Mouse (Mus musculus) kidney, embryonic 16.5 days (tissue): ENCODE data around the gene Plekha7. TPM values are rescaled to one million over a fixed set of nuclear protein-coding genes. Genes with fewer than 3 reads are reported as not detected.
A peak's percentile ranks its signal among the peaks of the same experiment; 100 is the strongest.

ENCODE experiments used
- ATAC-seq: fragments of 200-750 bp; cut with Nextera tagmentation; 2 replicates; pipeline ENCODE4 v1.8.0; 2017; ENCODE audit warnings: moderate TSS enrichment; ENCODE audit not compliant: low FRiP score, low TSS enrichment
- H3K27ac ChIP-seq: fragments of 300-500 bp; sonication (generic); 2 replicates; pipeline ENCODE4 v1.5.1; 2014; ENCODE audit warnings: low read length
- H3K27me3 ChIP-seq: fragments of 300-500 bp; sonication (generic); 2 replicates; pipeline ENCODE4 v1.6.1; 2014; ENCODE audit warnings: low read length, control low read depth, mixed read lengths; ENCODE audit not compliant: insufficient read depth
- H3K36me3 ChIP-seq: fragments of 300-500 bp; sonication (generic); 2 replicates; pipeline ENCODE4 v1.6.1; 2014; ENCODE audit warnings: low read length, control low read depth, mixed read lengths; ENCODE audit not compliant: insufficient read depth
- H3K4me1 ChIP-seq: fragments of 300-500 bp; sonication (generic); 2 replicates; pipeline ENCODE4 v1.6.1; 2014; ENCODE audit warnings: low read length, control low read depth, mixed read lengths; ENCODE audit not compliant: insufficient read depth
- H3K4me2 ChIP-seq: fragments of 300-500 bp; sonication (generic); replicated peaks from 2 replicates; pipeline ENCODE4 v1.6.1; 2014; ENCODE audit warnings: low read depth, low read length
- H3K4me3 ChIP-seq: fragments of 300-500 bp; sonication (generic); 2 replicates; pipeline ENCODE4 v1.5.1; 2014; ENCODE audit warnings: mild to moderate bottlenecking, low read length
- H3K9ac ChIP-seq: fragments of 300-500 bp; sonication (generic); replicated peaks from 2 replicates; pipeline ENCODE4 v1.6.1; 2014; ENCODE audit warnings: low read length
- H3K9me3 ChIP-seq: fragments of 300-500 bp; sonication (generic); 2 replicates; pipeline ENCODE4 v1.6.1; 2016; ENCODE audit warnings: low read length, control low read depth
- WGBS: fragments of 180-500 bp; shearing (Covaris S2); extraction: QIAGEN DNeasy Blood & Tissue Kit; methylation state at CpG from one replicate; pipeline ENCODE4 v1.1.7; 2014; 5-methylcytosine and 5-hydroxymethylcytosine counted together
- polyA plus RNA-seq: library from polyadenylated mRNA; unstranded; fragments of >200 nt; fragmentation: Nextera tagmentation; extraction: Ambion mirVana; gene quantifications from 2 replicates; pipeline ENCODE4 v1.2.1, GENCODE M21; 2015

Gene Plekha7
- polyA plus RNA-seq, 1 experiment from 2014 or later: 13.1 TPM

DNA sequence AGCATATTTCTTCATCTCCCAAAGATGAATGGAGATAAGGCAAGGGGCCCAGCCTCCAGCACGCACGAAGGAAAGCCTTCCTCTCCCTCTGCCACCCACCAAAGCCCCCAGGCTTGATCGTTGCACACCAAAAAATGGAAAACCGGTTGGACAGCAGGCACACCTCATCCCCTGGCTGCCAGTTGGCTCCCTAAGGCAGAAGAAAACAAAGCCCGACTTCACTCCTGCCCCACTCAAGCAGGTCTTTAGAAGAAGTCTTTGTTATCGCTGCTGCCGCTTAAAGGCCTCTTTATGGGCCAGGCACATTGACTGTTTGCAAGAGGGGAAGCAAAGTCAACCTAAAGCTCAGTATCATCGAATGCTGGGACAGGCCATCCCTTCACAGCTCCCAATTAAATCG lies 29.9 kb downstream of the Plekha7 start:
- ATAC-seq: no peak
- no peak overlapping the region for H3K9ac ChIP-seq
- no peaks in the 10 kb centered on the region for H3K27me3 ChIP-seq
- no peak overlapping the region for H3K4me3 ChIP-seq
- no peaks in the 10 kb centered on the region for H3K36me3 ChIP-seq
- H3K4me2 ChIP-seq: no peak overlapping the region
- H3K27ac ChIP-seq: no peak overlapping the region
- no peaks in the 10 kb centered on the region for H3K4me1 ChIP-seq
- 55% methylated on average over 9 of the region's 9 CpGs for WGBS
- H3K9me3 ChIP-seq: no peaks in the 10 kb centered on the region

DNA sequence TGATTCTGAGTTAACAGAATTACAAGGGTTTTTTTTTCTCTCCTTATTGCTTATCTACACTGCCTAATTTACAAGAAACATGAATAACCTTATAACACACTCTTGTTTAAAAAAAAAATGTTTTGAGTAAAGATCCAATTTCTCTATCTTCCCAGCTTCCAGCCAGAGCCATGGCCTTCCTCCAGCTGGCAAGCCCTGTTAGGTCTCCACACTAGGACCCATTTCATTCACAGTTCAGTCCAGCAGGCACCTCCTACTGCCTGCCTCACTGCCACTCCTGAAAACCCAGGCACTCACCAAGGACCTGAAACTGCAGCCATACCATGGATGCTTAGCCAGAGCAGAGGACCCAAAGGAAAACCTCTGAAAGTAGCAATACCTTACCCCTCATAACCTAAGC lies 31.9 kb downstream of the Plekha7 start:
- Histone ChIP-seq H3K4me3 (no peak overlapping the region), H3K9me3 (peaks cover 2% of the 10 kb centered on the region; the same call in 1 of the 2 replicates), H3K36me3 (no peaks in the 10 kb centered on the region), H3K27me3 (no peaks in the 10 kb centered on the region), H3K27ac (no peak overlapping the region), H3K9ac (no peak overlapping the region), H3K4me2 (no peak overlapping the region), H3K4me1 (no peaks in the 10 kb centered on the region)
- no peak for ATAC-seq

DNA sequence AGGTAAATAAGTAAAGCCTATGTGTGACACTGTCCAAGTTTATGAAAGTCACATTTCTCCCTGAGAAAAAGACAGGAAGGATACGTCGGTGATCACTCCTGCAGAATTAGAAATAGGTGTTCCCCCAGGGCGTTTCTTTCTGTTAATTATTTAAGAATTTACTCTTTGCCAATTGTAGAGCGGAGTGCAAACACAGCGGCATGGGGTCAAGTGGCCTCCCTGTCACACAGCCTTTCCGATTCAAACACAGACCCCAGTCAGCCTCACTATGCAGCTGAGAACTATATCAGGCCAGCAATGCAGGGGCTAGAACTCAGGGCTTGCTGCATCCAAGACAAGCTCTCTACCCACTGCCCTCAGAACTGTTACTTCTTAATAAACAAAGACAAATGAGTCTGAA lies 35.1 kb downstream of the Plekha7 start:
- no peaks in the 10 kb centered on the region for H3K27me3 ChIP-seq
- no peak for ATAC-seq
- H3K27ac ChIP-seq: no peak overlapping the region
- H3K4me2 ChIP-seq: no peak overlapping the region
- 77% methylated on average over 6 of the region's 6 CpGs for whole genome bisulfite sequencing
- peaks cover 20% of the 10 kb centered on the region for H3K4me1 ChIP-seq
- peaks cover 2% of the 10 kb centered on the region; the same call in 1 of the 2 replicates for H3K9me3 ChIP-seq
- no peak overlapping the region for H3K9ac ChIP-seq
- no peak overlapping the region for H3K4me3 ChIP-seq
- H3K36me3 ChIP-seq: no peaks in the 10 kb centered on the region

DNA sequence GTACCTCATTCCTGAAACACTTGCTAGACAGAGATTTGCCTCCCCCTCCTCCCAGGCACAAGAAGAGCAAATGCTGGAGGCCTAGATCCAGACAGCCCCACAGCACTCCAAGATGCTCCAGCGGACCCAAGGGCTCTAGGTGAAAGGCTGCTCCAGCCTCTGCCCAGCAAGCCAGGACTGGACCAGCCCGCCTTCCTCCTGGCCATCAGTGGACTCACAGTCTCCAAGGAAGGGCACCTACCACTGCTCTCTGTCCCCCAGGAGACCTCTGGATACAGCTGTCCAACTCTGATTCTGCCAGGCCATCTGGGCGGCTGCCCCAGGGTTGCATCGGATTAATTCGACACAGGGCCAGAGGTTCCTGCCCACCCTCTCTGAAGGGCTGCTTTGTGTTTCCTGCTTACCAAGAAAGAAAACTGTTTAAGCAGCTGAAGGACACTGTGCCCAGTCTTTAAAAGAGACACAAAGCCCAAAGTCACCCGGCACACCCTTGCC lies 38.6 kb downstream of the Plekha7 start:
- Histone ChIP-seq H3K27ac (no peak overlapping the region; the same call in 1 of the 2 replicates), H3K27me3 (no peaks in the 10 kb centered on the region), H3K9ac (no peak overlapping the region), H3K9me3 (peaks cover 2% of the 10 kb centered on the region; the same call in 1 of the 2 replicates), H3K4me3 (no peak overlapping the region), H3K4me1 (peaks cover 33% of the 10 kb centered on the region), H3K4me2 (no peak overlapping the region), H3K36me3 (no peaks in the 10 kb centered on the region)
- ATAC-seq: no peak
- 75% methylated on average over 6 of the region's 6 CpGs for WGBS

DNA sequence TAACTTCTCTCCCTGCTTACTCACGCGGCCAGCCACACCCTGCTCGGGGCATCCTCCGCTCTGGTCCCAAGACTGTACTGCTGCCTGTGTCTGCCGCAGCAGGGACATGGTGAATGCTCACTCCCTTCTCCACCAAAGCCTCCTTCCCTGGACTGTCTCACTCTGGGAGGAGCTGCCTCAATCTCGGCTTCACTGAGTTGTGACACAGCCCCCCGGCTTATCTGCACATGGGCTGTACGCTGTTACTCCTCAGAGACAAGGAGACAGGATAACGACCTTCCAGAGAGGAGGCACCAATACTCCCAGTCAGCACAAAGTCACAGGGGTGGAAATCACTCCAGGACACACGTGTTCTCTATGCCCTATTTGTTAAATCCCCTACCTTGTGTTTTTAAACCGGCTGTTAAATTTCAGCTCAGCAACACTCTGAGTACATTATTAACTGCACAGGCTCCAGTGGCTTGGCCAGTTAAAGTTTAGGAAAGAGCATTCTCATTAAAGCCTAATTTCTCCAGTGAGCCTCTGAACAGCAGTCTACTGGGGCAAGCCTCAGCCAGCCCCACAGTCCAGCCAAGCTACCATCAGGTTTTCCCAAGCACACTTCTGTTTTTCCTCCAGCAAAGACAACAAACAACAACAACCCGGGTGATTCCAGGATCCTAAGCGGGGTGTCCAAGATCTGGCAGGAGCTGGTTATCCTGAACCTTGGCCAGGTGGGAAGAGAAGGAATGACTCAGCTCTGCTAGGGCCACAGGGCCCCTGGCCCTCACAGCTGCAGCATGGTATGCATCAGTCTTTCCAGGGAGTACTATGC lies 39.9 kb downstream of the Plekha7 start:
- Histone ChIP-seq H3K4me1 (peaks cover 39% of the 10 kb centered on the region), H3K4me2 (peak overlapping the region; percentile 38), H3K36me3 (no peaks in the 10 kb centered on the region), H3K9me3 (peaks cover 2% of the 10 kb centered on the region; the same call in 1 of the 2 replicates), H3K27ac (peak overlapping the region; percentile 85), H3K4me3 (0 out of 2 replicates have a peak overlapping the region, but pooled peaks have one; percentile 12), H3K27me3 (no peaks in the 10 kb centered on the region), H3K9ac (no peak overlapping the region)
- peak; percentile 84 for ATAC-seq
- 15% methylated on average over 13 of the region's 13 CpGs for WGBS

DNA sequence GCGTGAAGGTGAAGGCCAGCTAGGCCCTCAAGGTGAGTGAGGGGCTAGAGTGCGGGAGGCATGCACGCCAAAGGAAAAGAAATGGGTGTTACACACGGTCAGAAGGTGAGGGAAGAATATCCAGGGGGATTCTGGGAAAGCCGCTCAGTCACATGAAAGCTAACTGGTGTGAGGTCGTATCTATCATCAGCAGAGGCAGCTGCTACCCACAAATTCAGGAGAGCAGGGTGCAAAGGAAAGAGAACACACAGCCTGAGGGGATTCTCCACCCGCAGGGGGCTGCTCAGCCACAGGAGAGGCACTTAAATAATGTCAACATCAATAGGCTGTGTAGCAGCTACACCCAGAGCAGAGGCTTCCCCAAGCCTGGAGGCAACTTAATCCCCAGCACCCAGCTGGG lies 44.9 kb downstream of the Plekha7 start:
- Histone ChIP-seq H3K27ac (no peak overlapping the region), H3K36me3 (no peaks in the 10 kb centered on the region), H3K27me3 (no peaks in the 10 kb centered on the region), H3K4me1 (peaks cover 32% of the 10 kb centered on the region), H3K9ac (no peak overlapping the region), H3K4me3 (no peak overlapping the region), H3K9me3 (no peaks in the 10 kb centered on the region), H3K4me2 (no peak overlapping the region)
- ATAC-seq: no peak
- 67% methylated on average over 7 of the region's 7 CpGs for WGBS

DNA sequence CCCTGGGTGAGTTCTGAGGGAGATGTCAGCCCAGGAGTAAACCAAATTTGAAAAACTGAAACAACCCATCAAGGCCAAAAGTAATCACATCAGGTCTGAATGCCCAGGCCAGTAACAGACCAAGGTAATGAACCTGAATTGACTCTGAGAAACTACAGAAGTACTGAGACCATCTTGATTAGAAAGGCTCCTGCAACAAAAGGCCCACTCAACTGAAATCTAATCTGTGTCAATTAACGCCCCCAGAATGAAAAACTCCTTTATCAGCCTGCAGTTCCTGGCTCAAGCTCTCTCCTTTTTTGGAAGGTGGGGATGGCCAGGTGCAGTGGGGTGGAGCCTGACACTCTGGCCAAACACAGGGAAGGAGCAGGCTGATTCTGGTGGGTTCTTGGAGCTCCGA lies 45.7 kb downstream of the Plekha7 start:
- H3K4me3 ChIP-seq: no peak overlapping the region
- H3K4me2 ChIP-seq: no peak overlapping the region
- no peaks in the 10 kb centered on the region for H3K9me3 ChIP-seq
- no peak overlapping the region for H3K9ac ChIP-seq
- ATAC-seq: no peak
- WGBS: 46% methylated on average over 2 of the region's 2 CpGs
- H3K4me1 ChIP-seq: peaks cover 25% of the 10 kb centered on the region
- no peaks in the 10 kb centered on the region for H3K36me3 ChIP-seq
- no peaks in the 10 kb centered on the region for H3K27me3 ChIP-seq
- peak overlapping the region; percentile 1; the same call in 1 of the 2 replicates for H3K27ac ChIP-seq

DNA sequence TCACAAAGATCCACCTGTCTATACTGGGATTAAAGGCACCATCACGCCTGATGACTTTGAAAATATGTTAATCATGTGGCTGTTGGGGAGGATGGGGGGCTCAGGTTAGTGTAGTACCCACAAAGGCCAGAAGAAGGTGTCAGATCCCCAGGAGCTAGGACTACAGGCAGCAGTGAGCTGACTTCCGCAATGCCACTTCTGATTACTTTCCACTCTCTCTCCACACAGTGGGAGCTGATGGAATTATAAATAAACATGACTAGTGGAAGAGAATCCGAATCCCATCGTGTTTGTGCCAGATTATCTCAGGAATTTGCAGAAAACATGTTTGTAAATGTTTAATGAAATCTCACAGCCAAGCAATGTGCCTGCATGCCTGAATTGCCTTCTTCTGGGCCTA lies 46.1 kb downstream of the Plekha7 start:
- no peak overlapping the region for H3K9ac ChIP-seq
- ATAC-seq: no peak
- no peak overlapping the region for H3K4me2 ChIP-seq
- H3K27ac ChIP-seq: peak overlapping the region; percentile 1; the same call in 1 of the 2 replicates
- H3K27me3 ChIP-seq: no peaks in the 10 kb centered on the region
- no peak overlapping the region for H3K4me3 ChIP-seq
- H3K9me3 ChIP-seq: no peaks in the 10 kb centered on the region
- peaks cover 21% of the 10 kb centered on the region for H3K4me1 ChIP-seq
- 41% methylated on average over 4 of the region's 4 CpGs for WGBS
- no peaks in the 10 kb centered on the region for H3K36me3 ChIP-seq

DNA sequence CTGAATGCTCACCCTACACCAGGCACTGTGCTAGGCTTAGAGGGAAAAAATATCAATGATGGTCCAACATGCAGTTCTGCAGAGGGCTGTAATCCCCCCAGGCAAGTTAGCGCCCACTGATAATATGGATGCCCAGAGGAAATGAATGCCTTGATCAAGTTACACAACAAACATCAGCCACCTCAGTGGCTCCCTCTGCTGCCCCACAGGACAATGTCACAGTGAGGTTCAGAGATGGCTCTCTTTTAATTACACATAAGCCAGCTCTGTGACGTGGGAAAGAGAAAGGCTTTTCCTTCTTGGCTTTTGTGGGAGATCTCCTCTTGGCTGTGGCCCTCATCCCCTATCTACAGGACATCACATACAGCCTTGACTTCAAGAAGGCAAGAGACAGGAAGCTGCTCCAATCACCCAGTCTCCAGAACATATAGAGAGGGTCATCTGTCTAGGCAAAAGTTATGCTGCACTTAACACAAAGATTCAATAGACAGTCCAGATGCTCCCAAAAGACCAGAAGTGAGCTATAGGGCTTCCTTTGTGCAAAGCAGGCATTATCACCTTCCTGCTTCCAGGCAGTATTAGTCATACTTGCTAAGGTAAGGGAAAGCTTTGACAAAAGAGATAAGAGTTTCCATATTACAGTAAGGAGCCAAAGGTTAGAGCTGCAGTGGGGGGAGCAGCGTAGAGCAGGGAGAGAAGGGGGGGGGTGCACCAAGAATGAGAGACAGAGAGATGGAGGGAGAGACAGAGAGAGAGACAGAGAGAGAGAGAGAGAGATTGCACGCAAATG lies 47.2 kb downstream of the Plekha7 start:
- 70% methylated on average over 4 of the region's 4 CpGs for WGBS
- Histone ChIP-seq H3K4me2 (no peak overlapping the region), H3K4me3 (no peak overlapping the region), H3K9me3 (no peaks in the 10 kb centered on the region), H3K27ac (no peak overlapping the region), H3K9ac (no peak overlapping the region), H3K4me1 (peaks cover 19% of the 10 kb centered on the region), H3K27me3 (no peaks in the 10 kb centered on the region), H3K36me3 (no peaks in the 10 kb centered on the region)
- ATAC-seq: no peak
